Mouse (Mus musculus) kidney, postnatal 0 days (tissue): ENCODE measurements at regions not wholly inside any gene's neighbourhood (a gene's known extent, or its start where the extent isn't known, plus 50 kb on each side); places are given as distances from the start of the nearest gene placed in this dataset.

ENCODE experiments used
- ATAC-seq: fragments of 200-750 bp; cut with Nextera tagmentation; replicated peaks from 2 replicates; pipeline ENCODE4 v1.8.0; 2017; ENCODE audit warnings: low read depth, moderate number of reproducible peaks, moderate TSS enrichment, moderate library complexity; ENCODE audit not compliant: low FRiP score
- DNase-seq: peaks from one replicate; pipeline ENCODE4 v3.0.0-alpha.2; 2016; ENCODE audit warnings: low spot score
- H3K27ac ChIP-seq: fragments of 300-500 bp; sonication (generic); 2 replicates; pipeline ENCODE4 v1.5.1; 2014; ENCODE audit warnings: mild to moderate bottlenecking
- H3K27me3 ChIP-seq: fragments of 300-500 bp; sonication (generic); 2 replicates; pipeline ENCODE4 v1.6.1; 2014; ENCODE audit warnings: low read length, mixed read lengths; ENCODE audit not compliant: insufficient read depth
- H3K36me3 ChIP-seq: fragments of 300-500 bp; sonication (generic); 2 replicates; pipeline ENCODE4 v1.6.1; 2014; ENCODE audit warnings: low read length, mixed read lengths; ENCODE audit not compliant: insufficient read depth
- H3K4me1 ChIP-seq: fragments of 300-500 bp; sonication (generic); replicated peaks from 2 replicates; pipeline ENCODE4 v1.6.1; 2014; ENCODE audit warnings: antibody characterized with exemption, low read length, mixed read lengths; ENCODE audit not compliant: insufficient read depth
- H3K4me2 ChIP-seq: fragments of 300-500 bp; sonication (generic); 2 replicates; pipeline ENCODE4 v1.6.1; 2014; ENCODE audit warnings: mild to moderate bottlenecking, low read length, moderate library complexity, mixed read lengths
- H3K4me3 ChIP-seq: fragments of 300-500 bp; sonication (generic); replicated peaks from 2 replicates; pipeline ENCODE4 v1.5.1; 2014; ENCODE audit warnings: low read depth, low read length
- H3K9ac ChIP-seq: fragments of 300-500 bp; sonication (generic); 2 replicates; pipeline ENCODE4 v1.6.1; 2014; ENCODE audit warnings: low read depth, low read length
- H3K9me3 ChIP-seq: fragments of 300-500 bp; sonication (generic); replicated peaks from 2 replicates; pipeline ENCODE4 v1.6.1; 2016; ENCODE audit warnings: low read length, inconsistent platforms, mixed read lengths
- CTCF ChIP-seq: IDR thresholded peaks from 2 replicates; pipeline ENCODE4 v1.5.1; 2016; ENCODE audit warnings: antibody characterized with exemption, low read depth, mild to moderate bottlenecking, moderate library complexity
- WGBS: fragments of 180-500 bp; shearing (Covaris S2); extraction: QIAGEN DNeasy Blood & Tissue Kit; methylation state at CpG from one replicate; pipeline ENCODE4 v1.1.7; 2014; 5-methylcytosine and 5-hydroxymethylcytosine counted together

GRCm38 (mm10) chr9:47091796-47092195, 93.3 kb downstream of the Gm4791 start:
- DNase-seq = no peak
- Histone ChIP-seq H3K27me3 (no peaks in the 10 kb centered on the region), H3K9me3 (no peaks in the 10 kb centered on the region), H3K4me3 (no peak overlapping the region), H3K27ac (no peak overlapping the region), H3K4me1 (no peaks in the 10 kb centered on the region), H3K36me3 (no peaks in the 10 kb centered on the region), H3K9ac (no peak overlapping the region), H3K4me2 (no peak overlapping the region)
- no peak for ATAC-seq
- WGBS = 74% methylated on average over 10 of the region's 10 CpGs
- no peak for TF ChIP-seq CTCF

GRCm38 (mm10) chr9:47095656-47096055, 97.1 kb downstream of the Gm4791 start:
- H3K4me1 ChIP-seq = no peaks in the 10 kb centered on the region
- H3K9ac ChIP-seq = no peak overlapping the region
- no peak overlapping the region for H3K4me3 ChIP-seq
- no peaks in the 10 kb centered on the region for H3K9me3 ChIP-seq
- no peak for TF ChIP-seq CTCF
- DNase-seq (no peak), ATAC-seq (no peak)
- no peak overlapping the region for H3K27ac ChIP-seq
- H3K36me3 ChIP-seq = no peaks in the 10 kb centered on the region
- no peak overlapping the region for H3K4me2 ChIP-seq
- 89% methylated on average over 4 of the region's 4 CpGs for WGBS
- H3K27me3 ChIP-seq = no peaks in the 10 kb centered on the region

DNA sequence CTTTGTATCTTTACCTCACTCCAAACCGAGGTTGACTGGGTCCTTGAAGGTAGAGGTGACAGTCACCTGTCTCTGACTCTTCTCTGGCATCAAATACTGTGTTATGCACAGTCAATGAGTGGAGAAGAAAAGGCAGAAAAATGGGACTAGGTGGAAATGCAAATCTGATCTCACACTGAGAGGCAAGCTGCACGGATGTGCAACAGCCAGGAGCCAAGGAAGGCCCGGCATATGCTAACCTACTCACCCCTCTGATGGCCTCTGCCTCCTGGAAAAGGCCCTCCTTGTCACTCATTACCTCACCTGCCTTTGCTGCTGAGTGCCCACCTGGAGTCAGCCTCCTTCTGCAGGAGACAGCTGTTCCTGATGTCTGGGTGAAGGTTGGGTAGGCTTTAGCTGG, 104.8 kb downstream of the Gm4791 start:
- no peaks in the 10 kb centered on the region for H3K27me3 ChIP-seq
- no peaks in the 10 kb centered on the region for H3K4me1 ChIP-seq
- ATAC-seq (no peak), DNase-seq (no peak)
- no peak overlapping the region for H3K4me2 ChIP-seq
- 85% methylated on average over 3 of the region's 3 CpGs for WGBS
- H3K9me3 ChIP-seq = no peaks in the 10 kb centered on the region
- no peaks in the 10 kb centered on the region for H3K36me3 ChIP-seq
- H3K9ac ChIP-seq = no peak overlapping the region
- no peak for TF ChIP-seq CTCF
- H3K4me3 ChIP-seq = no peak overlapping the region
- no peak overlapping the region for H3K27ac ChIP-seq

- no peak for TF ChIP-seq CTCF
- Histone ChIP-seq H3K9me3 (no peaks in the 10 kb centered on the region), H3K27ac (no peak overlapping the region), H3K36me3 (no peaks in the 10 kb centered on the region), H3K9ac (no peak overlapping the region), H3K4me2 (no peak overlapping the region), H3K27me3 (no peaks in the 10 kb centered on the region), H3K4me1 (no peaks in the 10 kb centered on the region), H3K4me3 (no peak overlapping the region)
- ATAC-seq (no peak), DNase-seq (no peak)
- 88% methylated on average over 5 of the region's 5 CpGs for WGBS
These were observed 105.4 kb downstream of the Gm4791 start for GRCm38 (mm10) chr9:47103966-47104365.

- TF ChIP-seq CTCF = no peak
- H3K27me3 ChIP-seq = no peaks in the 10 kb centered on the region
- no peak overlapping the region for H3K4me2 ChIP-seq
- 17% methylated on average over 5 of the region's 5 CpGs for WGBS
- H3K4me3 ChIP-seq = no peak overlapping the region
- ATAC-seq (no peak), DNase-seq (no peak)
- no peak overlapping the region for H3K9ac ChIP-seq
- H3K4me1 ChIP-seq = no peaks in the 10 kb centered on the region
- H3K27ac ChIP-seq = no peak overlapping the region
- no peaks in the 10 kb centered on the region for H3K9me3 ChIP-seq
- no peaks in the 10 kb centered on the region for H3K36me3 ChIP-seq
These were observed 109.6 kb downstream of the Gm4791 start for GRCm38 (mm10) chr9:47108096-47108495.

DNA sequence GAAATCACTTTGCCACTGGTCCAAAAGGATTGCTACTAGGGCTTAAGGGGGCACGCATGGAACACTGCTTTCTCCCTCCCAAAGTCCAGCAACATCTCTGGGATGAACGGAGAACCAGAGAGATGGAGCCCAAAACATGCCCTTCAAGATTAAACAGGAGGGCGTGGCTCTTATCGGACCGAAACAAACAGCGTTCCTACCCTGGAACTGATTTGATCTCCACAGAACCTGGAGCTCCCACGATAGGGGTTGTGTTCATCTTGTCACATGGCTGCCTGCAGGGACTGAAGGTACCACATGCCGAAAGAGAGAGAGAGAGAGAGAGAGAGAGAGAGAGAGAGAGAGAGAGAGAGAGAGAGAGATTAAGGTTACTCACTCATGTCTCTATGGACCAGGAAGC, 120.7 kb downstream of the Gm4791 start:
- H3K4me1 ChIP-seq = no peaks in the 10 kb centered on the region
- 77% methylated on average over 8 of the region's 8 CpGs for WGBS

GRCm38 (mm10) chr9:47123113-47123512, 124.6 kb downstream of the Gm4791 start:
- TF ChIP-seq CTCF = no peak

More for the DNA sequence above, 120.7 kb downstream of the Gm4791 start:
- no peak overlapping the region for H3K9ac ChIP-seq
- no peak overlapping the region for H3K4me2 ChIP-seq
- TF ChIP-seq CTCF = no peak
- DNase-seq (no peak), ATAC-seq (no peak)
- no peaks in the 10 kb centered on the region for H3K36me3 ChIP-seq
- H3K27me3 ChIP-seq = no peaks in the 10 kb centered on the region
- no peak overlapping the region for H3K27ac ChIP-seq
- no peaks in the 10 kb centered on the region for H3K9me3 ChIP-seq
- H3K4me3 ChIP-seq = no peak overlapping the region

More at GRCm38 (mm10) chr9:47123113-47123512, 124.6 kb downstream of the Gm4791 start:
- no peak overlapping the region for H3K9ac ChIP-seq
- H3K4me2 ChIP-seq = no peak overlapping the region
- no peaks in the 10 kb centered on the region for H3K36me3 ChIP-seq
- H3K4me1 ChIP-seq = no peaks in the 10 kb centered on the region
- H3K27ac ChIP-seq = no peak overlapping the region
- DNase-seq = no peak
- H3K4me3 ChIP-seq = no peak overlapping the region
- 82% methylated on average over 2 of the region's 2 CpGs for WGBS
- no peaks in the 10 kb centered on the region for H3K27me3 ChIP-seq
- H3K9me3 ChIP-seq = no peaks in the 10 kb centered on the region
- no peak for ATAC-seq
